Comparison of ENCODE assay signal across 7 mouse cellular contexts in the genomic region with DNA sequence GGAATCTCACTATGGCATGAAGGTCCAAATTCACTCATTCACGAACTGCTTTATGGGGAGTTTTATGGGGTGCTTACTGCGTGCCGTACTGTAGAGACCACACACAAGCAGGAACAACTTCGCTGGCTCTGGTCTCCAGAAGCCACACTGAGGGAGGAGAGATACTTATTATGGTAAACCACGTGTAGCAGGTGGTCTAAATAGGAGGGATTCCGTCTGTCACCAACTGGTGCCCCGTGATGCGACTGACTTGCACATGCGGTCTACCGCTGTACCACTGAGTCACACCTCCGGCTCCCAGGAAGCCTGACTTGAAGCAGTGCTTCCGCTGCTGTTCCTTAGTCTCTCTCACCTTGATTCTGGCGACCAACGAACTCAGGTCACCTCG. TPM values are rescaled to one million over a fixed set of nuclear protein-coding genes. Genes with fewer than 3 reads are reported as not detected.
DNase-seq lines count a peak whose midpoint lies in the region; ATAC-seq and TF ChIP-seq lines count a peak whose summit lies in the region.

No protein-coding gene starts in this region.

- ATAC-seq in heart, postnatal 0 days (ENCODE audit: insufficient read depth, low read depth), result peak; percentile 16
- peak; percentile 27; the same call in 1 of the 2 replicates for ATAC-seq in liver, embryonic 11.5 days (replicated peaks; ENCODE audit: low FRiP score)

- H3K36me3 ChIP-seq in heart, postnatal 0 days (replicated peaks; ENCODE audit: control insufficient read depth, insufficient read depth, low read length), result no peaks in the 10 kb centered on the region
- H3K36me3 ChIP-seq in liver, embryonic 11.5 days (ENCODE audit: control insufficient read depth, insufficient read depth, low read length), result peaks cover 4% of the 10 kb centered on the region; the same call in 1 of the 2 replicates

- H3K9me3 ChIP-seq in heart, postnatal 0 days (replicated peaks; ENCODE audit: control insufficient read depth, low read length), result no peaks in the 10 kb centered on the region
- no peaks in the 10 kb centered on the region for H3K9me3 ChIP-seq in liver, embryonic 11.5 days (ENCODE audit: control insufficient read depth, low read length)

- H3K27me3 ChIP-seq in heart, postnatal 0 days (ENCODE audit: control insufficient read depth, insufficient read depth, low read length), result no peaks in the 10 kb centered on the region
- no peaks in the 10 kb centered on the region for H3K27me3 ChIP-seq in liver, embryonic 11.5 days (replicated peaks; ENCODE audit: control insufficient read depth, insufficient read depth, low read length)

- peak overlapping the region; percentile 96 for H3K9ac ChIP-seq in heart, postnatal 0 days (replicated peaks; ENCODE audit: low read depth, low read length)
- H3K9ac ChIP-seq in liver, embryonic 11.5 days (ENCODE audit: low read depth, low read length), result peak overlapping the region; percentile 90

- WGBS in heart, postnatal 0 days, result 2% methylated on average over 15 of the region's 15 CpGs
- WGBS in liver, embryonic 11.5 days, result 2% methylated on average over 15 of the region's 15 CpGs

- DNase-seq in left cerebral cortex, postnatal 4 days, result peak; percentile 17
- DNase-seq in left cerebral cortex, adult 11 months (ENCODE audit: low spot score), result no peak
- DNase-seq in cerebellum, postnatal 10 days, result peak; percentile 45 to 51
- peak; percentile 60 for DNase-seq in heart, postnatal 0 days (ENCODE audit: low spot score)
- DNase-seq in liver, embryonic 11.5 days (ENCODE audit: low spot score), result no peak
- peak; percentile 41 to 54 for DNase-seq in natural killer cell, adult 2 months (ENCODE audit: low spot score in 2 of 2)
- no peak for DNase-seq in gastrocnemius, postnatal 14 days

- H3K27ac ChIP-seq in heart, postnatal 0 days (ENCODE audit: low read depth), result peak overlapping the region; percentile 99
- peak overlapping the region; percentile 96 for H3K27ac ChIP-seq in liver, embryonic 11.5 days (ENCODE audit: low read depth, low read length)

- peaks cover 28% of the 10 kb centered on the region for H3K4me1 ChIP-seq in heart, postnatal 0 days (ENCODE audit: control insufficient read depth, insufficient read depth)
- peaks cover 12% of the 10 kb centered on the region for H3K4me1 ChIP-seq in liver, embryonic 11.5 days (replicated peaks; ENCODE audit: control insufficient read depth, insufficient read depth, low read length)

- peak overlapping the region; percentile 84 for H3K4me2 ChIP-seq in heart, postnatal 0 days (ENCODE audit: low read depth, low read length)
- peak overlapping the region; percentile 93 for H3K4me2 ChIP-seq in liver, embryonic 11.5 days

- no peak for TF ChIP-seq EP300 in heart, postnatal 0 days (IDR thresholded peaks at IDR 0.05; ENCODE audit: low read depth)

- TF ChIP-seq CTCF in heart, postnatal 0 days (IDR thresholded peaks at IDR 0.05; ENCODE audit: low read depth), result no peak

- peak overlapping the region; percentile 94 for H3K4me3 ChIP-seq in heart, postnatal 0 days (ENCODE audit: low read depth, low read length)
- H3K4me3 ChIP-seq in liver, embryonic 11.5 days (ENCODE audit: low read depth, low read length), result peak overlapping the region; percentile 74

- intact Hi-C loops in left cerebral cortex, postnatal 4 days (cut with DNase I), result loop anchor here (5.0 kb wide), 1 partner anchor 82 kb away; a partner anchor contains a TSS
- intact Hi-C loops in gastrocnemius, postnatal 14 days (cut with DNase I; ENCODE audit: low total_unique reads), result loop anchor here (10.0 kb wide), 1 partner anchor 74 kb away; no protein-coding TSS in a partner anchor

RNA-seq across cellular contexts. Expression of a gene that starts 1.0 kb away (rescaled TPM):
- 10 to 100 TPM; 30.8 to 30.9 TPM for total RNA-seq in left cerebral cortex, postnatal 4 days (2021)
- total RNA-seq in heart, postnatal 0 days (2014; rRNA removed; ENCODE audit: low replicate concordance), result 48.7 and 81.8 TPM in 2 replicates
- polyA plus RNA-seq in heart, postnatal 0 days (2015; fragmentation: Nextera tagmentation; extraction: Ambion mirVana), result 29.8 and 36.7 TPM in 2 replicates
- 9.3 and 13.8 TPM in 2 replicates for polyA plus RNA-seq in liver, embryonic 11.5 days (2014; fragmentation: Nextera tagmentation; extraction: Ambion mirVana)
- 10 to 100 TPM; 56.0 to 56.5 TPM for total RNA-seq in gastrocnemius, postnatal 14 days (2021)

Comparison
In these comparisons a context has a peak if more than half of its experiments do, and no peak if none do; other contexts are left out.
1. DNase-seq: peak in left cerebral cortex, postnatal 4 days (single experiment), cerebellum, postnatal 10 days (2 of 2), heart, postnatal 0 days (single experiment) and natural killer cell, adult 2 months (2 of 2); none in left cerebral cortex, adult 11 months (single experiment), liver, embryonic 11.5 days (single experiment) and gastrocnemius, postnatal 14 days (single experiment).